Mouse (Mus musculus) E14TG2a.4 (cell line): Measurements from ENCODE around the gene Sipa1l1.

ENCODE experiments used
- CTCF ChIP-seq: conservative IDR thresholded peaks from 2 replicates; pipeline ENCODE4 v1.5.1; 2014; ENCODE audit warnings: low read length
- NANOG ChIP-seq: IDR thresholded peaks from 2 replicates; pipeline ENCODE4 v1.6.1; 2014; ENCODE audit warnings: borderline replicate concordance, low read length, mixed read lengths

GRCm38 (mm10) chr12:82457609-82458008 lies 288.5 kb downstream of the Sipa1l1 start:
- TF ChIP-seq CTCF: no peak
- no peak for TF ChIP-seq NANOG
